Mouse (Mus musculus) right cerebral cortex, adult 2 months (tissue): ENCODE measurements around the gene Ccng2.

ENCODE experiments used
- DNase-seq, 2 experiments: peaks; one replicate each; pipeline ENCODE4 v3.0.0; 2021 to 2022; ENCODE audit warnings: low spot score in 2 of 2

The Ccng2 gene

DNA sequence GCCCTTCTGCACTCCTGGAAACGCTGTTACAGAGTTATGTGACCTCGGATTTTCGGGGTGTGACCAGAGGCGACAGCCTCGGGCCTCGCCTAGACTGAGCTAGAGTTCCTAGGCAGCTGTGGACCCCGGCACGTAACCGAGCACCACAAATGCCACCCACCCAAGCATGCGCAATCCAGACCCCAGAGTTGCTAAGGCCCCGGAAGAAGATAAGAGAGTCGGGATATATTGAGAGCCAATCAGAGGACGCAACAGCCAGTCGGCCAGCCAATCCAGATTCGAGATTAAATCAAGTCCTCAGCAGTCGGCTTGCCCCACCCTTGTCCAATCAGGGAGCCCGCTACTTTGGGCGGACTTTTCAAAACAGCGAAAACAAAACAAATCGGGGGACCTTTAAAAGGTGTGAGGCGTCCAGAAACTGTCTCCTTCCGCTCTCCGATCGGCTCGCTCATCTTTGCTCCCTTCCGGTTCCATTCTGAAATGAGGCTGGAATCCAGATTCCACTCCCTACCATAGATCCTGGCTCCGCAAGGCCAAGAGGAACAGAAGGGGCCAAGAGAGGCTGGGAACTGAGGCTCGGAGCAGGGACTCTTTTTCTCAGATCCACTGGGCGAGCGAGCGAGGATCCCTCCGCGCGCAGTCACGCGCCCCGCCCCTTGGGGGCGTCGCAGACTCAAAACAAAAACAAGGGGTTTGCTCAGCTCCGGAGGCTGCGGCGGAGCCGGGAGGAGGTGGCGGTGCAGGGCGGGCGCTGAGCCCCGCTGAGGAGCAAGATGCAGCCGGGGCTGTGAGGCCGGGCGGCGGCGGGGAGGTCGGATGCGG lies at the start of gene Ccng2:
TSS of gene Ccng2 (plus strand) at position 375 of the 822 bp plus-strand sequence.
- DNase-seq: peak; percentile 96 to 98

DNA sequence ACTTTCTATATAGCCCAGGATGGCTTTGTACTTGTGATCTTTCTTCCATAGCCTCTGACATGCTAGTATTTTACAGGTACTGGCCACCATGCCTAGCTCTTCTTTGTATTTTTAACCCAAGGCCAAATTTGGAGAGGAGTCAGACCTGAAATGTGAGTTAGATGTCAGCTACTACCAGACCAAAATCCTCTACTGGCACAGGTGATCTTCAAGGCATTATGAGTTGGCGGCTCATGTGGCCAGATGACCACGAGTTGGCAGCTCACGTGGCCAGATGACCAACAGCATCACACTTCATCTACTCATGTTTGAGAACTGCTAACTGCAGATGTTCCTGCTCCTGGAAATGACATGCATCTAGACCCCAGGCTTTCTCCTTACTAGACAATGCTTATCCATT lies 48.7 kb upstream of the Ccng2 start:
- DNase-seq: no peak

GRCm38 (mm10) chr5:93221661-93222060 lies 45.4 kb upstream of the Ccng2 start:
- DNase-seq: no peak

DNA sequence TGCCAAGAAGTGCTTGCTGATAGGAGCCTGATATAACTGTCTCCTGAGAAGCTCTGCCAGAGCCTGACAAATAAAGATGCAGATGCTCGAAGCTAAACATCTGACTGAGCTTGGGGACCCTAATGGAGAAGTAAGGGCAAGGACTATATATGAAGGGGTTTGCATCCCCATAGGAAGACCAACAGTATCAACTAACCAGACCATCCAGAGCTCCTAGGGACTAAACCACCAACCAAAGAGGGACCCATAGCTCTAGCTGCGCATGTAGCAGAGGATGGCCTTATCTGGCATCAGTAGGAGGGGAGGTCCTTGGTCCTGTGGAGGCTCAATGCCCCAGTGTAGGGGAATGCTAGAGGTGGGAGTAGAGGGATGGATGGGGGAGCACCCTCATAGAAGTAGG lies 42.5 kb upstream of the Ccng2 start:
- no peak for DNase-seq

- no peak for DNase-seq
Observed at GRCm38 (mm10) chr5:93227157-93227556, 39.9 kb upstream of the Ccng2 start.

- no peak for DNase-seq
Observed at GRCm38 (mm10) chr5:93229527-93229926, 37.5 kb upstream of the Ccng2 start.

GRCm38 (mm10) chr5:93231721-93232120 lies 35.3 kb upstream of the Ccng2 start:
- DNase-seq: no peak

DNA sequence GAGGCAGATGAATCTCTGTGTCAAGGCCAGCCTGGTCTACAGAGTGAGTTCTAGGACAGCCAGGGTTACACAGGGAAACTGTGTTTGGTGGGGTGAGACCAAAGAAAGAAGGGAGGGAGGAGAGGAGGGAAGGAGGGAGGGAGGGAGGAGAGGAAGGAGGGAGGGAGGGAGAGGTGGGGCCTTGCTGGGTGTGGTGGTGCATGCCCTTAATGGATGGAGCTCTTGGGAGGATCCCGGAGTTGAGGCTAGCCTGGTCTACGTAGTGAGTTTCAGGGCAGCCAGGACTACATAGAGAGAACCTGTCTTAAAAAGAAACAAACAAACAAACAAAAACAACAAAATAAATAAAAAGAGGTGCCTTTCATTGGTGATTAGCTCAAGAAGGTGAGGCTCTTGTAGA lies 34.2 kb upstream of the Ccng2 start:
- no peak for DNase-seq

DNA sequence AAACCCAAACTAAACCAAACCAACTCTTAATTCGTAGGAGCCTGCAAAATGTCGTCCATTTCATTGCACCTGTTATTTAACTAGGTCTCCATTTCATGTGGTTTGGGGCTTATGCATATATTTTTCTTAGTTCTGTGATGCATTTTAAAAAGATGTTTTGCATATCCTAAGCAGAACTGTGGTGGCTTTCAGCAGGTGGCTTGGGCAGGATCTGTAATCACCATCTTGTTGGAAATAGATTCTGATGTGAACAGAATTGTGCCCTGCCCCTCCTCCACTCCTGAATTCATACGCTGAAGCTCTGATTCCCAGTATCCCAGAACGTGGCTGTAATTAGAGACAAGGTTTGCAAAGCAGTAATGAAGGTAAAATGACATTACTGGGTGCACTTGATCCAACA lies 32.9 kb upstream of the Ccng2 start:
- DNase-seq: no peak

GRCm38 (mm10) chr5:93234605-93235004 lies 32.5 kb upstream of the Ccng2 start:
- no peak for DNase-seq

DNA sequence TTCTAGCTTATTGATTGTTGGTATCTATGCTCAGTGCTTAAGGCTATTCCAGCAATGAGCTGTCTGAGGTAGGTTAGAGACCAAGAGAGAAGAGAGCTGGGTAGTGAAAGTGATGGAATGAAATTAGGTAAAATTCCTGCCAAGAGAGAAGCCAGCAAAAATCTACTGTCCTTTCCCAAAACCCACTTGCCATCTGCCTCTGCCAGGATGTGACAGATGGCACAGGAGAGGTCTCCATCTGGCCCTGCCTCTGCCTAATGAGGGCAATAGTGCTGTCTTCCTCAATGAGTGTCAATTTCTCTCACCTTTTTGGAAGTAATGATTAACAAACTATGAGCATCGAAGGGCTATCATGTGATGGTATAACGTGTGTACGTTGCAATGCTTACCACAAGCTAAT lies 31.2 kb upstream of the Ccng2 start:
- peak; percentile 13 to 15 for DNase-seq

GRCm38 (mm10) chr5:93236541-93236940 lies 30.5 kb upstream of the Ccng2 start:
- DNase-seq: no peak

- DNase-seq: no peak
Observed at GRCm38 (mm10) chr5:93239590-93240544, 27.2 kb upstream of the Ccng2 start.

DNA sequence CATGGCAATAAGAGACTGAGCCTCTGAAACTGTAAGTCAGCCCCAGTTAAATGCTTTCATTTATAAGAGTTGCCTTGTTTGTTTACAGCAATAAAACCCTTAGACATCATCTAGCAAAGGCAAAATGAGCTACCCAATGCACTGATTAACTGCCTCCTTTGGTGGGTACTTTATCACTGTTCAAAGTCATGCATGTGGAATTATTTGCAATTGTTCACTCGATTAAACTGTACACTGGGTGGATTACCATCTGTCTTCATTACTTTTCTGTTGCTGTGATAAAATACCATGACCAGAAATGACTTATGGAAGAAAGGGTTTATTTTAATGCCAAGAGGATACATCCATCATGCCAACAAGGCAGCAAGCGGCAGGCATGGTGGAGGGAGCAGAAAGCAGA lies 21.8 kb upstream of the Ccng2 start:
- no peak for DNase-seq

DNA sequence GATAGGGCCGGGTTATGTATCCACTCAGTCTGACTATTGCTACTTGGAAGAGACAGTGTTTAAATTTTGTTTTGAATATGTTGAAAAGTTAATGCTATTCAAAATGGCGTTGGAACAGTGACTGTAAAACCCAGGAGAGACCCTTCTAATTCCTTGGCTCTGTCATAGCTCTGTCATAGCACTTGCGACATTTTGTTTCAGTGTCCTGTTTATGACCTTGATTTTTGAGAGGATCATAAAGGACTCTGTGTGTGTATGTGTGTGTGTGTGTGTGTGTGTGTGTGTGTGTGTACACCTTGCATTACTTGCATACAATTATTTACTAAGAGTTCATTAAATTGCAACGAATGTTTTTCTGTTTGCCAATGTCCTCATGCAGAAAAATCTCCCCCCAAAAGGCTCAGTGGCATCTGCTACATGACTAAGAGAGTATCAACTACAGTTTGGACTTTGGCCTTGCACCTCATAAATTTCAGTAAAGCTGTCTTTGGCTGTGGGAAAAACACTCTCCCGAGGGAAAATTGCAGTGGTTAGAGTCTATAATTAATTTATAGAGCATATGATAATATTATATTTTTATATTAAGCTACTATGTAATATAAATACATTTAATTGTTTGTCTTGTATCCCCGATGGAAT lies 17.0 kb upstream of the Ccng2 start:
- DNase-seq: no peak

DNA sequence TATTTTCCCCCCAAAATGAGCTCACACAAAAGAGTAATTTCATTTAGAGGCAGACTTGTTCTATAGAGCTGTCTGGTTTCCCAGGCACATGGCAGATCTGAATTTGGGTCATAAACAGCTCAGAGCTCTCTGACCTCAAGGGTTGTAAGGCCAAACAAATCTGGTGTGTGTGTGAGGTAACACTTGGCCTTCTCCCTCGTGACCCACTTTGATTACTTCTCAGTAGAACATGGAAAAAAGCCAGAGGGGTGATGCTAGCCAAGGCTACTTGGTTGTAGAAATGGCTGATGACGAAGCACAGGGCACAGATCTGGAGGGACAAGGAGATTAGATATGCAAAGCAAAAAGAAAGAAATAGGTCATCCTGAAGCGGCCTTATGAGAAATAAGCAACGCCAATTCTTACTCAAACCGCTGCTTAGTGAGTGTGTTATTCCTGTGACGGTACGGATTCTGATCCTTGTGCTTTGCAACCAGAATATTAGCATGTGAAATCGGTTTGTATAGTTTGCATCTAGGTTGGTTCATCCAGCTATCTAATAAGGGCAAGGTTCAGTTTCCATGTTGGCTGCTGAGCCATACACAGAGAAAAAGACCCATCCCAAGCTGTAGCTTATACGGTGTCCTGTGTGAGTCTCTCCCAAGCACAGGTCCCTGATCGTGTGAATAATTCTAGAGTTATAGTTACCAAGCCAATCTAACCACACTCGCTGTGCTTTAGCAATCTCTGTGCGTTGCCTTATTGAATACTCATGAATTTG lies 15.9 kb upstream of the Ccng2 start:
- no peak for DNase-seq

GRCm38 (mm10) chr5:93255759-93256265 lies 11.2 kb upstream of the Ccng2 start:
- no peak for DNase-seq

DNA sequence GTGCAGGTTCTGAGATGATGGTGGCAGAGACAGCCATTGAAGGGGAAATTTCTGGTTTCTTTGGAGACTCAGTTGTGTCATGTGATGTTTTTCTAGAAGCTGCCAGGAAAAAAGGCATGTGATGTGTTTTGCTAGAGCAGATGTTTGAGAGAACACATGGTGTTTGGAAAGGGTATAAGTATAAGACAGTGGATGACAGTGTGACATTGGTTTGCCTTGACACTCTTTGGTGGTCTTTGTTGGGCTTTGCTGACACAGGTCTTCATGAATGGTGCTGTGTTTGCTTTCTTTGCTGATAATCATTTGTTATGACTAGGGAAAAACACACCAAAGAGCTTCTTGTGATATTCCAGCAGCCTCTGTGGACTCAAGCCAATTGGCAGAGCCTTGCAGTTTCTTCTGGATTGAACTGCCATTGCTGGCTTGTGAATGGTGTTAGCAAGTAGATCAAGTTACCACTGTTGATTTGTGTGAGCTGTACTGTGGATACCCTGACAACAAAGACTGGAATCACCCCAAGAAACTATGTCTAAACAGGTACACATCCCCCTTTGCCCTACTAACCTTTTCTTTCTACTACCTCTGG lies 10.1 kb upstream of the Ccng2 start:
- DNase-seq: no peak

DNA sequence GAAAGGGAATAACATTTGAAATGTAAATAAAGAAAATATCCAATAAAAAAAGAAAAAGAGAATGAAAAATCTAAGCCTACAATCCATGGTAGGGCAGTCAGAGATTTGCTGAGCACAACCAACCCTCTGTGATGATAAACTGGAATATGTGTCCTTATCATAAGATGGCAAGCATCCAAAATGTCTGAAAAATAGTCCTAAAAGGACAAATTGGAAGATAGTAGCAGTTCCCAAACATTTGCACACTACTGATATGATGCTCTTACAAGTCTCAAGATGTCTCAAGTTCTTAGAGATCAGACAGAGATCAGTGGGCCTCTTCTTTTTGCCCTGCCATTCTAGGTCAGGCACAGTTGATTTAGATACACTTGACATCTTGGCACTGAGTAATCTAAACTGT lies 7.7 kb upstream of the Ccng2 start:
- no peak for DNase-seq

- DNase-seq: no peak
Observed at GRCm38 (mm10) chr5:93260983-93261382, 6.1 kb upstream of the Ccng2 start.

DNA sequence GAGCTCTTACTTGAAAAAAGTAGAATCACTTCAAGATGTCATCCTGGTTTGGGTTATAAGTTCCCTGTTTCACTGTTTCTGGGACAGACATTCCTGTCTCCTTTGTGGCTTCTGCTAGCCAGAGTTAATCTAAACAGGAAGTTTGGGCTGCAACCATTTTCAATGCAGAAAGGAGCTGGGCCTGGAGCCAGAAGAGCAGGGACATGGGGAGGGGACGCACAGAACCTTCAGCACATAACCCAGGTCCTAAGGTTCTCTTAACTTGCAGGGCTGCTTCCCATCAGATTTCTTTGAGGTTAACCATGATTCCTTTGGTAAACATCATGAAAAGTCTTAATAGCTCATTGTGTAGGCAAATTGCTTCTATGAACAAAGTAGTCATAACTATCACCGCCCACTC lies 4.3 kb upstream of the Ccng2 start:
- no peak for DNase-seq
